Mouse (Mus musculus): ENCODE data around the gene Rmi2.

DNA sequence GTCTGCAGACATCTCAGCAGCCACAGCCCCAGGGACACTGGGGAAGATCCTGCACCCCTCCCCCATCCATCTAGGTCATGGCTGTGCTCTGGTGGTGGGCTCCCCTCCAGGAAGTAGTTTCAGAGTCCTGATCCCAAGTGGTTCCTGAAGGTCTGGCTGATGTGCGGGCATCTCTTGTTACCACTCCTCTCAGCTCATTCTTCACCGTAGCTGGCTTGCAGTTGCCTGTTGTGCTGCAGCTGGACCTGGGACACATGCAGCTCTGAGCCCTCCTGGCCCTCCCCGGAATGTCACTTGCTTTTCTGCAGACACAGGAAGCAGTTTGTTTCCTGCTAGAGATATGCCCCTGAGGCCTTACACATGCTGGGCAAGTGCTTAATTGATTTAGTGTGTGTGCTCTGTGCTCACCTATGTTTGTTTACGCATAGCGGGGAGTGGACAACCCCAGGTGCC is 70.8 kb downstream of the Rmi2 start:
- TF ChIP-seq POLR2A (IDR thresholded peaks at IDR 0.05; ENCODE audit: extremely low read depth, insufficient read depth, low read length) (no peak), CTCF (IDR thresholded peaks at IDR 0.05; ENCODE audit: low read depth, low read length) (no peak)
